Mouse (Mus musculus): ENCODE measurements around the gene Vwa8.

DNA sequence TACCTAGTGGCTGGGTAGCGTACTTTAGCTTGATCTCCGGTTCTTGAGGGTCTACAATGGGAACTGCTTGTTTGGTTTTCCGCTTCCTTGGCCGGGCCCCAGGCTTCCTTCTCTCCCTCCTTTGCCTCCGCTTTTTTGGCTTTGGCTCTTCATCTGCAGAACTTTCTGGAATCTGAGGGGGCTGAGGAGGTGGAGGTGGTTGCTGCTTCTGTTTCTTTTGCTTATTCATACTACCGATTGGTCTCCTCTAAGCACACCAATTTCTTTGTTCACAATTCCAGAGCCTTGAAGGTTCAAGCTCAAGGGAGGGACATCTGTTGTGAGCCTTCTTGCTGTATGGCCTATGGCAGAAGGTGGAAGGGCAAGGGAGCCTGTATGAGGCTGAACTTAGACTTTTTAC lies 365.3 kb downstream of the Vwa8 start:
- no peak for TF ChIP-seq EP300 (IDR thresholded peaks at IDR 0.05; ENCODE audit: low read depth)
- TF ChIP-seq CTCF (IDR thresholded peaks at IDR 0.05; ENCODE audit: low read depth) = no peak
